Mouse (Mus musculus) heart, embryonic 13.5 days (tissue): ENCODE measurements around the gene Olig2. TPM values are rescaled to one million over a fixed set of nuclear protein-coding genes. Genes with fewer than 3 reads are reported as not detected.
A peak's percentile ranks its signal among the peaks of the same experiment; 100 is the strongest.

ENCODE experiments used
- ATAC-seq: fragments of 200-750 bp; cut with Nextera tagmentation; 2 replicates; pipeline ENCODE4 v1.8.0; 2017; ENCODE audit warnings: moderate TSS enrichment; ENCODE audit not compliant: insufficient number of reproducible peaks, low FRiP score, low TSS enrichment; ENCODE audit errors: extremely low read depth
- H3K27ac ChIP-seq: fragments of 300-500 bp; sonication (generic); replicated peaks from 2 replicates; pipeline ENCODE4 v1.5.1; 2015; ENCODE audit warnings: moderate library complexity, mild to moderate bottlenecking, inconsistent platforms
- H3K27me3 ChIP-seq: fragments of 300-500 bp; sonication (generic); replicated peaks from 2 replicates; pipeline ENCODE4 v1.6.1; 2015; ENCODE audit warnings: mild to moderate bottlenecking, inconsistent platforms
- H3K36me3 ChIP-seq: fragments of 300-500 bp; sonication (generic); 2 replicates; pipeline ENCODE4 v1.6.1; 2015; ENCODE audit warnings: mild to moderate bottlenecking, inconsistent platforms
- H3K4me1 ChIP-seq: fragments of 300-500 bp; sonication (generic); 2 replicates; pipeline ENCODE4 v1.6.1; 2015; ENCODE audit warnings: inconsistent platforms
- H3K4me2 ChIP-seq: fragments of 300-500 bp; sonication (generic); 2 replicates; pipeline ENCODE4 v1.6.1; 2015; ENCODE audit warnings: inconsistent platforms, mild to moderate bottlenecking, moderate library complexity
- H3K4me3 ChIP-seq: fragments of 300-500 bp; sonication (generic); 2 replicates; pipeline ENCODE4 v1.5.1; 2015; ENCODE audit warnings: moderate library complexity, mild to moderate bottlenecking, inconsistent platforms
- H3K9ac ChIP-seq: fragments of 300-500 bp; sonication (generic); 2 replicates; pipeline ENCODE4 v1.6.1; 2015; ENCODE audit warnings: inconsistent platforms, mild to moderate bottlenecking, moderate library complexity
- H3K9me3 ChIP-seq: fragments of 300-500 bp; sonication (generic); 2 replicates; pipeline ENCODE4 v1.6.1; 2016; ENCODE audit warnings: inconsistent platforms
- WGBS: fragments of 180-500 bp; shearing (Covaris S2); methylation state at CpG from one replicate; pipeline ENCODE4 v1.1.7; 2015; ENCODE audit warnings: mixed read lengths; 5-methylcytosine and 5-hydroxymethylcytosine counted together
- polyA plus RNA-seq: library from polyadenylated mRNA; unstranded; fragments of >200 nt; fragmentation: Nextera tagmentation; extraction: Ambion mirVana; gene quantifications from 2 replicates; pipeline ENCODE4 v1.2.1, GENCODE M21; 2015

Olig2 gene
- polyA plus RNA-seq, 1 experiment from 2014 or later = not detected

- Histone ChIP-seq H3K4me2 (no peak overlapping the region), H3K9ac (no peak overlapping the region), H3K27me3 (peaks cover 99% of the 10 kb centered on the region), H3K4me3 (no peak overlapping the region), H3K36me3 (no peaks in the 10 kb centered on the region), H3K27ac (no peak overlapping the region), H3K9me3 (no peaks in the 10 kb centered on the region), H3K4me1 (peaks cover 1% of the 10 kb centered on the region; the same call in 1 of the 2 replicates)
- ATAC-seq = no peak
- WGBS = 70% methylated on average over 3 of the region's 3 CpGs
Measured at GRCm38 (mm10) chr16:91260861-91261260, 35.6 kb downstream of the Olig2 start.

- no peak overlapping the region for H3K27ac ChIP-seq
- 36% methylated on average over 12 of the region's 12 CpGs for WGBS
- no peak overlapping the region for H3K9ac ChIP-seq
- peaks cover 99% of the 10 kb centered on the region for H3K27me3 ChIP-seq
- H3K4me2 ChIP-seq = no peak overlapping the region
- no peaks in the 10 kb centered on the region for H3K4me1 ChIP-seq
- no peak overlapping the region for H3K4me3 ChIP-seq
- H3K36me3 ChIP-seq = no peaks in the 10 kb centered on the region
- no peak for ATAC-seq
- no peaks in the 10 kb centered on the region for H3K9me3 ChIP-seq
Measured at GRCm38 (mm10) chr16:91262467-91263220, 37.4 kb downstream of the Olig2 start.

- H3K4me2 ChIP-seq = no peak overlapping the region
- H3K4me1 ChIP-seq = peaks cover 13% of the 10 kb centered on the region
- WGBS = 68% methylated on average over 6 of the region's 6 CpGs
- no peak overlapping the region for H3K9ac ChIP-seq
- ATAC-seq = no peak
- H3K4me3 ChIP-seq = no peak overlapping the region
- no peak overlapping the region for H3K27ac ChIP-seq
- no peaks in the 10 kb centered on the region for H3K9me3 ChIP-seq
- H3K36me3 ChIP-seq = no peaks in the 10 kb centered on the region
- peaks cover 99% of the 10 kb centered on the region for H3K27me3 ChIP-seq
Measured at GRCm38 (mm10) chr16:91265972-91266371, 40.7 kb downstream of the Olig2 start.

GRCm38 (mm10) chr16:91268724-91269452 is 43.6 kb downstream of the Olig2 start:
- peaks cover 100% of the 10 kb centered on the region for H3K27me3 ChIP-seq
- peak overlapping the region; percentile 76 for H3K4me2 ChIP-seq
- no peak overlapping the region for H3K27ac ChIP-seq
- no peak overlapping the region for H3K9ac ChIP-seq
- no peaks in the 10 kb centered on the region for H3K9me3 ChIP-seq
- no peak for ATAC-seq
- peaks cover 14% of the 10 kb centered on the region for H3K4me1 ChIP-seq
- 9% methylated on average over 13 of the region's 13 CpGs for WGBS
- no peaks in the 10 kb centered on the region for H3K36me3 ChIP-seq
- H3K4me3 ChIP-seq = peak overlapping the region; percentile 56

- Histone ChIP-seq H3K27ac (no peak within 1 kb of the TSS), H3K9ac (peak within 1 kb of the TSS; percentile 45; the same call in 1 of the 2 replicates)
- no peak for ATAC-seq
Measured at GRCm38 (mm10) chr16:91269468-91270211, 44.4 kb downstream of the Olig2 start, which contains the start of gene Olig1. TSS of gene Olig1 (plus strand) at chr16:91269772.

GRCm38 (mm10) chr16:91270212-91270971 is 45.1 kb downstream of the Olig2 start:
- Histone ChIP-seq H3K4me2 (peak overlapping the region; percentile 76), H3K36me3 (no peaks in the 10 kb centered on the region), H3K4me1 (peaks cover 14% of the 10 kb centered on the region), H3K9me3 (no peaks in the 10 kb centered on the region), H3K4me3 (peak overlapping the region; percentile 56), H3K9ac (peak overlapping the region; percentile 45; the same call in 1 of the 2 replicates), H3K27me3 (peaks cover 100% of the 10 kb centered on the region), H3K27ac (no peak overlapping the region)
- WGBS = under 1% methylated on average over 63 of the region's 63 CpGs
- no peak for ATAC-seq

More at GRCm38 (mm10) chr16:91269468-91270211, 44.4 kb downstream of the Olig2 start, which contains the start of gene Olig1:
- no peaks in the 10 kb centered on the region for H3K36me3 ChIP-seq
- H3K9me3 ChIP-seq = no peaks in the 10 kb centered on the region
- H3K4me3 ChIP-seq = peak within 1 kb of the TSS; percentile 56
- H3K27me3 ChIP-seq = peaks cover 100% of the 10 kb centered on the region
- under 1% methylated on average over 60 of the region's 64 CpGs for WGBS
- H3K4me1 ChIP-seq = peaks cover 14% of the 10 kb centered on the region
- H3K4me2 ChIP-seq = peak within 1 kb of the TSS; percentile 76

- Histone ChIP-seq H3K36me3 (no peaks in the 10 kb centered on the region), H3K27ac (no peak overlapping the region), H3K4me1 (peaks cover 14% of the 10 kb centered on the region), H3K4me2 (peak overlapping the region; percentile 76), H3K4me3 (peak overlapping the region; percentile 56), H3K9me3 (no peaks in the 10 kb centered on the region), H3K27me3 (peaks cover 98% of the 10 kb centered on the region), H3K9ac (no peak overlapping the region)
- ATAC-seq = no peak
- 2% methylated on average over 29 of the region's 29 CpGs for WGBS
Measured at GRCm38 (mm10) chr16:91270982-91271549, 45.8 kb downstream of the Olig2 start.

- H3K4me1 ChIP-seq = peaks cover 14% of the 10 kb centered on the region
- no peak overlapping the region for H3K4me3 ChIP-seq
- 4% methylated on average over 20 of the region's 20 CpGs for WGBS
- no peak overlapping the region for H3K9ac ChIP-seq
- no peaks in the 10 kb centered on the region for H3K36me3 ChIP-seq
- H3K27ac ChIP-seq = no peak overlapping the region
- H3K27me3 ChIP-seq = peaks cover 98% of the 10 kb centered on the region
- H3K9me3 ChIP-seq = no peaks in the 10 kb centered on the region
- no peak for ATAC-seq
- H3K4me2 ChIP-seq = no peak overlapping the region
Measured at GRCm38 (mm10) chr16:91271634-91272033, 46.4 kb downstream of the Olig2 start.
